Mouse (Mus musculus): ENCODE results near the gene Smyd1. TPM values are rescaled to one million over a fixed set of nuclear protein-coding genes. Genes with fewer than 3 reads are reported as not detected.

The Smyd1 gene
- total and polyA plus RNA-seq, 3 experiments: 0.08 to 0.37 (median 0.08) TPM

DNA sequence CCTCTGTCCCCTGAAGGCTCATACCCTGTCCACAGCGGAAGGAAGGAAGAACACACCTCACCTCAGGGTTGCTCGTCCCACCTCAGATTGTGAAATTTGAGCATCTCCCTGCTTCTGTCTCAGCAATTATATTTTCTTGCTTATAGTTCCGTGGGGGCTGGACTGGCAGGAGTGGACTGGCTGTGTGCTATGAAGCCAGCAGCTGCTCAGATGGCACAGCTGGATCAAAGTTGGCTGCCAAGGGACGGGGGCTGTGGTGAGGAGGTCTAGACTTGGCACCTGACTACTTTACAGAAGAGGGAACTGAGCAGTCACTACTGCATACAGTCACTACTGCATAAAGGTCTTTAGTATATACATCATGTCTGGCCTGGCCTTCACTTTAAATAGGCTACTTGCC lies 17.3 kb upstream of the Smyd1 start:
- TF ChIP-seq CHD2 (IDR thresholded peaks at IDR 0.05; ENCODE audit: low read length) (no peak), POLR2A (IDR thresholded peaks at IDR 0.05; ENCODE audit: low read depth, low read length) (no peak), MEF2A (IDR thresholded peaks at IDR 0.05; ENCODE audit: borderline replicate concordance, low read depth, low read length) (no peak), HCFC1 (IDR thresholded peaks at IDR 0.05; ENCODE audit: low read depth, low read length) (no peak), TBP (conservative IDR thresholded peaks at IDR 0.05; ENCODE audit: low read depth, low read length) (no peak), NRF1 (IDR thresholded peaks at IDR 0.05; ENCODE audit: low read depth, low read length) (no peak), ETS1 (conservative IDR thresholded peaks at IDR 0.05; ENCODE audit: low read depth, low read length) (no peak), SIN3A (IDR thresholded peaks at IDR 0.05; ENCODE audit: low read length) (no peak), POLR2AphosphoS2 (IDR thresholded peaks at IDR 0.05; ENCODE audit: low read depth, low read length) (no peak), KAT2A (IDR thresholded peaks at IDR 0.05; ENCODE audit: insufficient replicate concordance, low read length) (no peak), JUN (IDR thresholded peaks at IDR 0.05; ENCODE audit: insufficient read depth, low read depth, low read length) (no peak), UBTF (IDR thresholded peaks at IDR 0.05; ENCODE audit: low read depth, low read length) (no peak), CHD1 (IDR thresholded peaks at IDR 0.05; ENCODE audit: low read depth, low read length) (no peak), ZKSCAN1 (IDR thresholded peaks at IDR 0.05; ENCODE audit: borderline replicate concordance, low read depth, low read length) (no peak), RCOR1 (conservative IDR thresholded peaks at IDR 0.05; ENCODE audit: low read depth, low read length) (no peak), ELF1 (IDR thresholded peaks at IDR 0.05; ENCODE audit: low read depth, low read length) (no peak), MXI1 (IDR thresholded peaks at IDR 0.05; ENCODE audit: low read depth, low read length) (no peak), E2F4 (IDR thresholded peaks at IDR 0.05; ENCODE audit: insufficient replicate concordance, low read depth, low read length) (no peak), ZNF384 (IDR thresholded peaks at IDR 0.05; ENCODE audit: low read depth, low read length) (no peak), ZC3H11A (IDR thresholded peaks at IDR 0.05; ENCODE audit: low read depth, low read length) (no peak)
- H3K4me1 ChIP-seq (ENCODE audit: control insufficient read depth in 1 of 2, insufficient read depth in 2 of 2): no peaks in the 10 kb centered on the region
- dilution Hi-C loops (cut with MboI; ENCODE audit: extremely low pct_ligation_motif_present, extremely low pct_unique_long_range_greater_than_20kb, low sequenced_read_pairs) (no loop called here), in situ Hi-C loops (cut with MboI; ENCODE audit: low pct_ligation_motif_present, low pct_unique_long_range_greater_than_20kb, low sequenced_read_pairs) (no loop called here)
- no peaks in the 10 kb centered on the region for H3K79me2 ChIP-seq (replicated peaks; ENCODE audit: control insufficient read depth, extremely low read depth, insufficient read depth, poor library complexity, severe bottlenecking)
- H3K27ac ChIP-seq (ENCODE audit: insufficient read depth, low read depth): no peak overlapping the region
- H3K27me3 ChIP-seq (replicated peaks): no peaks in the 10 kb centered on the region
- H3K4me3 ChIP-seq (replicated peaks in 1 of 3; ENCODE audit: low read depth in 2 of 3, low read length in 2 of 3, poor library complexity in 1 of 3): no peak overlapping the region
- no peak overlapping the region for H3K4me2 ChIP-seq (ENCODE audit: insufficient read depth, low read depth, poor library complexity, severe bottlenecking)
- DNase-seq (ENCODE audit: extremely low read depth): no peak
- H3K9me3 ChIP-seq (replicated peaks; ENCODE audit: low read length): no peaks in the 10 kb centered on the region
- no peak overlapping the region for H3K9ac ChIP-seq (ENCODE audit: insufficient read depth, low read depth)
- no peaks in the 10 kb centered on the region for H3K36me3 ChIP-seq (replicated peaks in 1 of 2; ENCODE audit: control insufficient read depth in 1 of 2, insufficient read depth in 1 of 2, low read length in 1 of 2)

DNA sequence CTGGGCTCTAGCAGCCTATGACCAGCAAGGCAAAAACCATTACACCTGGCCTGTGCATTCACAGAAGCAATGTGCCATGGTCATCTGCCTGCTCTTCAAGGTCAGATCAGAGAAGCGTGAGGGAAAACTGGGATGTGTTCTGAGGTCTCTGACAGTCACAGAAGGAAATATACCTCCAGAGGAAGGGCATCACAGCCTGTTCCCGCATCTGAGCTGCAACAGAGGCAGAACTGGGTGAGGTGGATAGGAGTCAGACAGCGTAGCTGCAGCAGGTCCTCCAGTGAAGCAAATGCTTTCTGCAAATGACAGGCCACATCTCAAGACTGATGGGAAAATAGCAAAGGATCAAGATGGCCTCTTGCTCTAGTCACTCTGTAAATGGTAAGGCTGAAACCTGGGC lies 16.9 kb upstream of the Smyd1 start:
- DNase-seq (ENCODE audit: extremely low read depth): no peak
- no peaks in the 10 kb centered on the region for H3K27me3 ChIP-seq (replicated peaks)
- no peak overlapping the region for H3K9ac ChIP-seq (ENCODE audit: insufficient read depth, low read depth)
- H3K9me3 ChIP-seq (replicated peaks; ENCODE audit: low read length): no peaks in the 10 kb centered on the region
- in situ Hi-C loops (cut with MboI; ENCODE audit: low pct_ligation_motif_present, low pct_unique_long_range_greater_than_20kb, low sequenced_read_pairs): no loop called here
- H3K79me2 ChIP-seq (replicated peaks; ENCODE audit: control insufficient read depth, extremely low read depth, insufficient read depth, poor library complexity, severe bottlenecking): no peaks in the 10 kb centered on the region
- H3K4me3 ChIP-seq (replicated peaks in 1 of 3; ENCODE audit: low read depth in 2 of 3, low read length in 2 of 3, poor library complexity in 1 of 3): no peak overlapping the region
- dilution Hi-C loops (cut with MboI; ENCODE audit: extremely low pct_ligation_motif_present, extremely low pct_unique_long_range_greater_than_20kb, low sequenced_read_pairs): no loop called here
- no peaks in the 10 kb centered on the region for H3K36me3 ChIP-seq (replicated peaks in 1 of 2; ENCODE audit: control insufficient read depth in 1 of 2, insufficient read depth in 1 of 2, low read length in 1 of 2)
- no peaks in the 10 kb centered on the region for H3K4me1 ChIP-seq (ENCODE audit: control insufficient read depth in 1 of 2, insufficient read depth in 2 of 2)
- no peak overlapping the region for H3K4me2 ChIP-seq (ENCODE audit: insufficient read depth, low read depth, poor library complexity, severe bottlenecking)
- TF ChIP-seq PAX5 (IDR thresholded peaks at IDR 0.05; ENCODE audit: low read length) (no peak), CTCF (conservative IDR thresholded peaks at IDR 0.05 in 1 of 2, IDR thresholded peaks at IDR 0.05 in 1 of 2; ENCODE audit: low read depth in 2 of 2, low read length in 2 of 2) (no peak), JUN (IDR thresholded peaks at IDR 0.05; ENCODE audit: insufficient read depth, low read depth, low read length) (no peak), NELFE (IDR thresholded peaks at IDR 0.05; ENCODE audit: low read depth, low read length) (no peak), UBTF (IDR thresholded peaks at IDR 0.05; ENCODE audit: low read depth, low read length) (no peak), USF2 (conservative IDR thresholded peaks at IDR 0.05; ENCODE audit: low read depth, low read length) (no peak), RAD21 (IDR thresholded peaks at IDR 0.05; ENCODE audit: low read depth, low read length) (no peak), POLR2A (IDR thresholded peaks at IDR 0.05; ENCODE audit: low read depth, low read length) (no peak), KAT2A (IDR thresholded peaks at IDR 0.05; ENCODE audit: insufficient replicate concordance, low read length) (no peak), USF1 (IDR thresholded peaks at IDR 0.05; ENCODE audit: low read depth, low read length) (no peak), MEF2A (IDR thresholded peaks at IDR 0.05; ENCODE audit: borderline replicate concordance, low read depth, low read length) (no peak), IRF4 (IDR thresholded peaks at IDR 0.05; ENCODE audit: low read depth, low read length) (no peak), GABPA (IDR thresholded peaks at IDR 0.05; ENCODE audit: insufficient replicate concordance, low read depth, low read length) (no peak)
- H3K27ac ChIP-seq (ENCODE audit: insufficient read depth, low read depth): no peak overlapping the region
